Mouse (Mus musculus) bone marrow, adult 2 months (tissue): ENCODE data around the gene Fermt1.

ENCODE experiments used
- CTCF ChIP-seq: fragments of 200-500 bp; IDR thresholded peaks from 2 replicates; pipeline ENCODE4 v1.5.1; 2011; ENCODE audit warnings: low read length, control low read depth; ENCODE audit not compliant: control insufficient read depth, insufficient read depth
- POLR2A ChIP-seq: fragments of 200-500 bp; IDR thresholded peaks from 2 replicates; pipeline ENCODE4 v1.6.1; 2011; ENCODE audit warnings: low read depth, mild to moderate bottlenecking, control low read depth, low read length, borderline replicate concordance; ENCODE audit not compliant: control insufficient read depth

DNA sequence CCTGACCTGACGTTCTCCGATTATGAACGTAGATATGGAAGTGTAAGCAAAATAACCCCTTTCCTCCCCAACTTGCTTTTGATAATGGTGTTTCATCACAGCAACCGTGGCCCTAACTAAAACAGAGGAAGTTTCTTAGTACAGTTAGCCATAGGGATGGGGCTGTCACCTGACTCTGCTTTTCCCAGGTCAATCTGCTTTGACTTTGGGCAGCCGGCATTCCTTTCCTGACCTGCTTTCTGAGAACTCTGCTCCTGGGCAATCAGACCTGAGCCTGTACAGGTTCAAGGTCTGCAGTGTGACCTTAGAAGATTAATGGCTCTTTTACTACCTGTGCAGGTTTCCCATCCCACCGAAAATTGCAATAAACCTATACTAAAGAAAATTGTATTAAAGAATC lies 1.3 kb upstream of the Fermt1 start:
- TF ChIP-seq POLR2A = no peak
- TF ChIP-seq CTCF = no peak
